Mouse (Mus musculus) limb, embryonic 14.5 days (tissue): ENCODE data around the gene Klf6. TPM values are rescaled to one million over a fixed set of nuclear protein-coding genes. Genes with fewer than 3 reads are reported as not detected.

Experiments
- ATAC-seq: fragments of 200-750 bp; cut with Nextera tagmentation; 2 replicates; pipeline ENCODE4 v1.8.0; 2017; ENCODE audit warnings: low read depth, moderate number of reproducible peaks, moderate TSS enrichment; ENCODE audit not compliant: low FRiP score
- DNase-seq: peaks from one replicate; pipeline ENCODE4 v3.0.0-alpha.2; 2015; ENCODE audit warnings: low spot score
- H3K27ac ChIP-seq: fragments of 300-500 bp; sonication (generic); replicated peaks from 2 replicates; pipeline ENCODE4 v1.5.1; 2014; ENCODE audit warnings: low read depth, mild to moderate bottlenecking, low read length, moderate library complexity, mixed read lengths
- H3K27me3 ChIP-seq: fragments of 300-500 bp; sonication (generic); 2 replicates; pipeline ENCODE4 v1.6.1; 2014; ENCODE audit warnings: low read length, mixed read lengths; ENCODE audit not compliant: control insufficient read depth, insufficient read depth
- H3K36me3 ChIP-seq: fragments of 300-500 bp; sonication (generic); 2 replicates; pipeline ENCODE4 v1.6.1; 2014; ENCODE audit warnings: mild to moderate bottlenecking, low read length, moderate library complexity, mixed read lengths; ENCODE audit not compliant: control insufficient read depth, insufficient read depth
- H3K4me1 ChIP-seq: fragments of 300-500 bp; sonication (generic); 2 replicates; pipeline ENCODE4 v1.6.1; 2014; ENCODE audit warnings: antibody characterized with exemption, low read length, mixed read lengths; ENCODE audit not compliant: control insufficient read depth, insufficient read depth
- H3K4me2 ChIP-seq: fragments of 300-500 bp; sonication (generic); replicated peaks from 2 replicates; pipeline ENCODE4 v1.6.1; 2014; ENCODE audit warnings: low read depth, mild to moderate bottlenecking, low read length, moderate library complexity; ENCODE audit not compliant: severe bottlenecking
- H3K4me3 ChIP-seq: fragments of 300-500 bp; sonication (generic); replicated peaks from 2 replicates; pipeline ENCODE4 v1.5.1; 2014; ENCODE audit warnings: low read length
- H3K9ac ChIP-seq: fragments of 300-500 bp; sonication (generic); 2 replicates; pipeline ENCODE4 v1.6.1; 2014; ENCODE audit warnings: mild to moderate bottlenecking, low read depth, low read length, moderate library complexity; ENCODE audit not compliant: severe bottlenecking
- H3K9me3 ChIP-seq: fragments of 300-500 bp; sonication (generic); 2 replicates; pipeline ENCODE4 v1.6.1; 2016; ENCODE audit warnings: low read length; ENCODE audit not compliant: control insufficient read depth
- POLR2A ChIP-seq: fragments of 200-500 bp; IDR thresholded peaks from 2 replicates; pipeline ENCODE4 v1.8.0; 2012; ENCODE audit warnings: inconsistent platforms, mild to moderate bottlenecking, moderate library complexity, borderline replicate concordance; ENCODE audit not compliant: insufficient read depth, insufficient read length; ENCODE audit errors: extremely low read depth
- WGBS: fragments of 180-500 bp; shearing (Covaris S2); extraction: QIAGEN DNeasy Blood & Tissue Kit; methylation state at CpG from one replicate; pipeline ENCODE4 v1.1.7; 2014; 5-methylcytosine and 5-hydroxymethylcytosine counted together
- polyA plus RNA-seq, 2 experiments: library from polyadenylated mRNA; depleted of rRNA in 1 of 2; stranded (reverse) in 1 of 2; unstranded in 1 of 2; fragments of >200 nt; fragmentation: Nextera tagmentation in 1 of 2; extraction: Ambion mirVana in 1 of 2; gene quantifications; 2 replicates each; pipeline versions ENCODE4 v1.2.1 to v1.2.3; 2012 to 2014

The Klf6 gene
- polyA plus RNA-seq, 2 experiments, result 24.7 to 79.1 TPM

DNA sequence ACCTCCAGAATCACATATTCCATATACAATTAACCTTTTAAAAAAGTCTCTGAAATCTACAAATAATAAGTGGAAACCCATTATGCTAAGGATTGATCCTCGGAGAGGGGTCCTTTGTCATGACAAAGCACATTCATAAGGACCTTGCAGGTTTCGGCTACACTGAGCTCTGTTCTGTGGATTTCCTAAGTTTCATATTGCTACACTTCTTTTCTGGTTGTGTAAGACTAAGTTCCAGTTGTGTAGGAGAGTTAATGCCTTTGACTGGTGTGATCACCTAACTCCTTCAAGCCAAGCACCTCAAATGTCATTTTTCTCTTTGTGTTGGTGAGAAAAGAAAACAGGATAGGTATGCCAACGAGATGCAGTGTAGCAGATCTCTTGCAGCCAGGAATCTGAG lies 12.4 kb downstream of the Klf6 start:
- Histone ChIP-seq H3K4me3 (no peak overlapping the region), H3K27me3 (no peaks in the 10 kb centered on the region), H3K4me1 (peaks cover 11% of the 10 kb centered on the region), H3K4me2 (no peak overlapping the region), H3K27ac (no peak overlapping the region), H3K36me3 (no peaks in the 10 kb centered on the region), H3K9me3 (no peaks in the 10 kb centered on the region), H3K9ac (no peak overlapping the region)
- no peak for TF ChIP-seq POLR2A
- ATAC-seq (no peak), DNase-seq (no peak)
- WGBS, result 85% methylated on average over 3 of the region's 3 CpGs

DNA sequence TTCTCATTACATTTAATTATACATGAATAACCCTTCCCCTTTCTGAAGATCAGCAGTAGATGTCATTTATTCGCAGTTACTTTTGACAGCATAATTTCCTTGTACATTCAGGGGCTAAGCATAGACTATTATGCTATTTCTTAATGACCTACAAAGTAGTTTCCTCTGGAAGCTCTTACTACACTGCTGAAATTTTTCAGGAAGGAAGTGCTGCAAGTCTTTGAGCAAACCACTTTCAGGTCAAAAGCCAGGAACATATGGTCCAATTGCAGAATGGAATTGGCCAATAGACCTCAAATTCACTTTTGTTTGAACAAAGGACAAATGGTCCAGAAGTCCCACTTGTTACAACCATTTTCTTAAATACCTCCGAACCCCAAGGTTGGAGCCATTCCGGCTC lies 14.2 kb downstream of the Klf6 start:
- Histone ChIP-seq H3K4me1 (peaks cover 5% of the 10 kb centered on the region; the same call in 1 of the 2 replicates), H3K9me3 (no peaks in the 10 kb centered on the region), H3K9ac (no peak overlapping the region), H3K36me3 (no peaks in the 10 kb centered on the region), H3K4me3 (no peak overlapping the region), H3K27me3 (no peaks in the 10 kb centered on the region), H3K4me2 (no peak overlapping the region), H3K27ac (no peak overlapping the region)
- ATAC-seq (no peak), DNase-seq (no peak)
- no peak for TF ChIP-seq POLR2A
- WGBS, result 95% methylated on average over 3 of the region's 3 CpGs

DNA sequence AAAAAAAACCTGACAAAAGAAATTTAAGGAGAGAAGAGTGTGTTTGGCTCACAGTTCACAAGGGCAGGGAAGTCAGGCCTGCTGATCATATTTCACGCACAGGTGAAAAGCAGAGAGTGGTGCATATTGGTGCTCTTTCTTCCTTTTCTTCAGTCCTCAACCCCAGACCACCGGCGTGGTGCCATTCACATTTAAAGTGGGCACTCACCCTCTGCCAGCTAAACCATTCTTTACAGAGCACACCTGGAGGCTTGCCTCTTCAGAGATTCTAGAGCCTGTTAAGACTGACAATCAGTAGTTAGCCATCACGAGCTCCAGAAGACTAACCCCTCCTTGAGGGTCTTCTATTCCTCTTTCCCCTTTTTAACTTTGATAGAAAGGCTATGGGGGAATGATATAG lies 17.5 kb downstream of the Klf6 start:
- DNase-seq, result no peak
- no peak for ATAC-seq
- no peak overlapping the region for H3K4me2 ChIP-seq
- H3K4me1 ChIP-seq, result no peaks in the 10 kb centered on the region
- TF ChIP-seq POLR2A, result no peak
- H3K27me3 ChIP-seq, result no peaks in the 10 kb centered on the region
- 68% methylated on average over 4 of the region's 4 CpGs for WGBS
- H3K36me3 ChIP-seq, result no peaks in the 10 kb centered on the region
- no peak overlapping the region for H3K27ac ChIP-seq
- H3K9ac ChIP-seq, result no peak overlapping the region
- H3K4me3 ChIP-seq, result no peak overlapping the region
- H3K9me3 ChIP-seq, result no peaks in the 10 kb centered on the region

DNA sequence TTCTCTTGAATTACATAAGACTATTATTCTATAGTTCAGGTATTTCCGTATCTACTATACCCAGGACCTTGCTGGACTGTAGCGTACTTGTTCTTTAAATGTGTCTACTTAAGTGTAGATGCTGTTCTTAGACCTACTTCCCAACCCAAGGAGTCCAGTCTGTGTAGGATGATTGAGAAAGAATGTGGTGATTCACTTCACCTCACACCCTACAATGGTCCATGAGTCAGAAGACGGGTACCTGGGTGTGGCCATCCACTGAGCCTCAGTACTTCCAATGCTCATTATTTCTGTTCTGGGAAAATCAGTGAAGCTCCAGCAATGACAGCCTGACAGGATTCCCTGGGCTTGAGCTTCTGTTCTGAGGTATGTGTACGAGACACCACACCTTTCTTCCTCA lies 25.5 kb downstream of the Klf6 start:
- TF ChIP-seq POLR2A, result no peak
- H3K27ac ChIP-seq, result no peak overlapping the region
- H3K9me3 ChIP-seq, result no peaks in the 10 kb centered on the region
- H3K9ac ChIP-seq, result no peak overlapping the region
- no peaks in the 10 kb centered on the region for H3K27me3 ChIP-seq
- H3K4me1 ChIP-seq, result no peaks in the 10 kb centered on the region
- no peak overlapping the region for H3K4me2 ChIP-seq
- 92% methylated on average over 4 of the region's 4 CpGs for WGBS
- DNase-seq (no peak), ATAC-seq (no peak)
- no peak overlapping the region for H3K4me3 ChIP-seq
- H3K36me3 ChIP-seq, result no peaks in the 10 kb centered on the region

DNA sequence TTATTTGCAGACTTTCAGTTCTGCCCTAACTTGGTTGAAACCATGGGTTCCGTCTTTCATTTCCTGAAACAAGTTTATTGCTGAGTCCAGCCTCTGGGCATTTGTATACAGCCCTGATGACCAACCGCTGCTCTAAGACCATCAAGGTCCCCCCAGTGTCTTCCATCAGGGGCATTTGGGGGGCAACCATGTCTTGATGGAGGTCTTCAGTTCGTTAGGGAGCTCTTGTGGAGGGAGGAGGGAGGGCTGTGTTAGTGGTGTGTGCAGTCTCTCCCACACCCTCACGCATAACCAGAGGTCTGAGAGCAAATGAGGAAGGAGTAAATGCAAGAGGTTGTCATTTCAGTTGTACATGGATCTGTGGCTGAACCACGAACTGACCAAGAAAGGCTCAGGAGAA lies 26.9 kb downstream of the Klf6 start:
- Histone ChIP-seq H3K27me3 (no peaks in the 10 kb centered on the region), H3K9ac (no peak overlapping the region), H3K4me2 (no peak overlapping the region), H3K27ac (no peak overlapping the region), H3K9me3 (no peaks in the 10 kb centered on the region), H3K36me3 (no peaks in the 10 kb centered on the region), H3K4me3 (no peak overlapping the region), H3K4me1 (no peaks in the 10 kb centered on the region)
- no peak for DNase-seq
- ATAC-seq, result no peak
- no peak for TF ChIP-seq POLR2A
- 58% methylated on average over 5 of the region's 5 CpGs for WGBS

DNA sequence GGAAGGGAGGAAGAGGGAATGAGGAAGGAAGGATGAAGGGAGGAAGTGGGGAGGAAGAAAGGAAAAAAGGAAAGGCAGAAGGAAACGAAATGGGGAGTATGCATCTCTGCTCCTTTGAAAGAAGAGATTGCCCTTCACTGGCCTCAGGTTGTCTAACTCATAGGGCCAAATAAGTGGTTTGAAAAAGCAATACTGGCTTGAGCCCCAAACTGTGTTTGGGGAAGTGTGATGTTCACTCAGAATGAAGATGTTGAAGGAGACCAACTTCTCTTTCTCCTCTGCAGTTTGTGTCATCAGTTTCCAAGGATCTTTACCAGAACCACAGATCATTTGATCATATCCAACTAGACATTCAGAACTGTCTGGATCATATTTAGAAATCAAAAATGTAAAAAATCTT lies 27.4 kb downstream of the Klf6 start:
- 69% methylated on average over 1 of the region's 1 CpGs for WGBS
- Histone ChIP-seq H3K4me2 (no peak overlapping the region), H3K27me3 (no peaks in the 10 kb centered on the region), H3K4me1 (no peaks in the 10 kb centered on the region), H3K27ac (no peak overlapping the region), H3K9me3 (no peaks in the 10 kb centered on the region), H3K36me3 (no peaks in the 10 kb centered on the region), H3K9ac (no peak overlapping the region), H3K4me3 (no peak overlapping the region)
- DNase-seq (no peak), ATAC-seq (no peak)
- TF ChIP-seq POLR2A, result no peak
